Mouse (Mus musculus) layer of hippocampus, postnatal 10 days (tissue): ENCODE measurements around the gene Spag4. TPM values are rescaled to one million over a fixed set of nuclear protein-coding genes. Genes with fewer than 3 reads are reported as not detected.
"Not testable (repeated sequence)": the region's sequence is repeated elsewhere in the genome, so short reads cannot be mapped to it uniquely, and the experiment has no call there.

Source experiments
- DNase-seq, 2 experiments: peaks; one replicate each; pipeline ENCODE4 v3.0.0; 2021; ENCODE audit warnings: low spot score in 2 of 2
- total RNA-seq, 2 experiments: library from RNA; stranded (reverse); gene quantifications; 2 replicates each; pipeline ENCODE4 v1.2.3; 2021

Gene Spag4
- total RNA-seq, 2 experiments from 2014 or later, result 3.3 to 6.7 TPM

GRCm38 (mm10) chr2:156091926-156092325 lies 27.0 kb downstream of the Spag4 start:
- DNase-seq, result no peak

- peak in 1 of 2 experiments; percentile 23 for DNase-seq
Measured at GRCm38 (mm10) chr2:156110627-156111357, 45.8 kb downstream of the Spag4 start.

GRCm38 (mm10) chr2:156111358-156112079 lies 46.5 kb downstream of the Spag4 start, which contains the start of the genes Cpne1 and Rbm12:
Gene Cpne1 (minus strand): TSS chr2:156111965.
Gene Rbm12 (minus strand): TSS chr2:156111978.
- peak; percentile 93 to 95 for DNase-seq

- DNase-seq, result not testable (repeated sequence)
Measured at GRCm38 (mm10) chr2:156112080-156112423, 47.1 kb downstream of the Spag4 start.

- DNase-seq, result no peak
Measured at GRCm38 (mm10) chr2:156119566-156119965, 54.6 kb downstream of the Spag4 start.

Other genes with a start within 250 kb of the Spag4 start
- gene BC029722, start 245.7 kb upstream of the Spag4 start, total RNA-seq, result 10 to 100 TPM; 37.2 to 38.1 TPM
- 10 to 100 TPM; 73.4 to 83.1 TPM for gene Eif6, start 238.2 kb upstream of the Spag4 start, total RNA-seq
- not detected for gene Fam83c, start 230.3 kb upstream of the Spag4 start, total RNA-seq
- 10 to 100 TPM; 54.2 to 54.9 TPM for gene Uqcc1, start 134.9 kb upstream of the Spag4 start, total RNA-seq
- gene Gm15557, start 124.4 kb upstream of the Spag4 start, total RNA-seq, result not detected
- gene Gdf5, start 119.8 kb upstream of the Spag4 start, total RNA-seq, result 1 to 10 TPM in 1 of 2 experiments, under 1 TPM in 1; 0.74 to 1.1 TPM
- gene Cep250, start 108.7 kb upstream of the Spag4 start, total RNA-seq, result 10 to 100 TPM; 18.1 to 23.2 TPM
- gene 6430550D23Rik, start 57.2 kb upstream of the Spag4 start, total RNA-seq, result 1 to 10 TPM in 1 of 2 experiments, under 1 TPM in 1; 0.80 to 1.1 TPM
- 100 to 1,000 TPM; 198 to 232 TPM for gene Ergic3, start 57.1 kb upstream of the Spag4 start, total RNA-seq
- not detected for gene Fer1l4, start 12.2 kb upstream of the Spag4 start, total RNA-seq
- 10 to 100 TPM; 28.8 to 32.7 TPM for gene Cpne1, start 46.8 kb downstream of the Spag4 start, total RNA-seq
- gene Rbm12, start 46.8 kb downstream of the Spag4 start, total RNA-seq, result 10 to 100 TPM; 33.5 to 34.8 TPM
- gene Gm28036, start 61.9 kb downstream of the Spag4 start, total RNA-seq, result 10 to 100 TPM; 21.7 to 24.7 TPM
- 100 to 1,000 TPM; 230 to 245 TPM for gene Romo1, start 78.9 kb downstream of the Spag4 start, total RNA-seq
- 10 to 100 TPM; 33.1 to 35.3 TPM for gene Nfs1, start 79.0 kb downstream of the Spag4 start, total RNA-seq
- gene Rbm39, start 115.1 kb downstream of the Spag4 start, total RNA-seq, result 100 to 1,000 TPM; 290 to 339 TPM
- gene Phf20, start 131.3 kb downstream of the Spag4 start, total RNA-seq, result 10 to 100 TPM; 75.4 to 86.9 TPM
- gene Cnbd2, start 247.1 kb downstream of the Spag4 start, total RNA-seq, result 1 to 10 TPM; 2.9 to 4.7 TPM
- 100 to 1,000 TPM; 116 to 132 TPM for gene Scand1, start 247.5 kb downstream of the Spag4 start, total RNA-seq